19 mouse cellular contexts compared by ENCODE assay signal in the genomic region with DNA sequence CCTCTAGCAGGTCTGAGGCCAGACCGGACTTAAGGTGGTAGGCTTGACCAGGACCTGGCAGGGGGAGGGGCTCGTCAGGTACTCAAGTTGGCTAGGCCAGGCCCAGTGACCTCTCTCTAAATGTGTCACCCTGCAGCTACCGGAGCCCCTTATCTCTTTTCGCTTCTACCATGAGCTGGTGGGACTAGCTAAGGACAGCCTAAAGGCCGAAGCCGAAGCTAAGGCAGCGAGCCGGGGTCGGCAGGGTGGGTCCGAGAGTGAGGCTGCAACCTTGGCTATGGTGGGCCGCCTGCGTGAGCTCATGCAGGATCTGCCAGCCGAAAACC.
"Had no signal": no experiment of that assay in that cellular context is flagged by ENCODE, and none has a peak within 500 bp of the region (broad histone marks: within the 10 kb centered on the region; RNA-seq: fewer than 3 reads in every experiment).

No protein-coding gene starts in this region.

- H3K9me3 ChIP-seq: liver, embryonic 15.5 days; lung, embryonic 15.5 days; midbrain, embryonic 13.5 days; midbrain, embryonic 15.5 days; neural tube, embryonic 13.5 days; neural tube, embryonic 15.5 days had no signal

- H3K36me3 ChIP-seq: lung, embryonic 15.5 days; midbrain, embryonic 13.5 days; midbrain, embryonic 15.5 days; neural tube, embryonic 13.5 days; neural tube, embryonic 15.5 days had no signal

- H3K9ac ChIP-seq: liver, embryonic 15.5 days; liver, postnatal 0 days; lung, embryonic 15.5 days; midbrain, embryonic 13.5 days; midbrain, embryonic 15.5 days; neural tube, embryonic 13.5 days; neural tube, embryonic 15.5 days had no signal

- H3K4me1 ChIP-seq: midbrain, embryonic 13.5 days; neural tube, embryonic 13.5 days had no signal

- DNase-seq: lung, adult 2 months; lung, postnatal 14 days; lung, postnatal 36 days; retina, postnatal 1 day; right cerebral cortex, adult 18-20 months; right cerebral cortex, postnatal 25 days; right cerebral cortex, postnatal 4 days; spleen, adult 18-20 months had no signal

- H3K27ac ChIP-seq: liver, embryonic 15.5 days; lung, embryonic 15.5 days; macrophage; midbrain, embryonic 13.5 days; midbrain, embryonic 15.5 days; neural tube, embryonic 13.5 days; neural tube, embryonic 15.5 days had no signal

- H3K4me3 ChIP-seq: liver, embryonic 15.5 days; lung, embryonic 15.5 days; midbrain, embryonic 13.5 days; midbrain, embryonic 15.5 days; myocyte; neural tube, embryonic 13.5 days; neural tube, embryonic 15.5 days had no signal

- H3K4me2 ChIP-seq: liver, embryonic 15.5 days; lung, embryonic 15.5 days; midbrain, embryonic 11.5 days; midbrain, embryonic 13.5 days; midbrain, embryonic 15.5 days; neural tube, embryonic 13.5 days; neural tube, embryonic 15.5 days had no signal

- ATAC-seq: liver, postnatal 0 days; lung, postnatal 0 days; midbrain, embryonic 13.5 days; midbrain, embryonic 15.5 days had no signal

- H3K27me3 ChIP-seq: liver, embryonic 15.5 days; lung, embryonic 15.5 days; midbrain, embryonic 13.5 days; midbrain, embryonic 15.5 days; neural tube, embryonic 13.5 days; neural tube, embryonic 15.5 days had no signal
